Mouse (Mus musculus) neural tube, embryonic 11.5 days (tissue): ENCODE measurements at regions not wholly inside any gene's neighbourhood (a gene's known extent, or its start where the extent isn't known, plus 50 kb on each side); places are given as distances from the start of the nearest gene placed in this dataset.

Experiments used
- ATAC-seq: fragments of 200-750 bp; cut with Nextera tagmentation; 2 replicates; pipeline ENCODE4 v1.8.0; 2017; ENCODE audit warnings: moderate number of reproducible peaks, mild to moderate bottlenecking, moderate TSS enrichment, moderate library complexity; ENCODE audit not compliant: insufficient read depth, low FRiP score, low TSS enrichment
- DNase-seq: peaks from one replicate; pipeline ENCODE4 v3.0.0-alpha.2; 2015; ENCODE audit warnings: low spot score
- H3K27ac ChIP-seq: fragments of 300-500 bp; sonication (generic); 2 replicates; pipeline ENCODE4 v1.5.1; 2014; ENCODE audit warnings: low read depth, mild to moderate bottlenecking, low read length
- H3K27me3 ChIP-seq: fragments of 300-500 bp; sonication (generic); 2 replicates; pipeline ENCODE4 v1.6.1; 2014; ENCODE audit warnings: mild to moderate bottlenecking, low read length, mixed read lengths; ENCODE audit not compliant: control insufficient read depth, insufficient read depth
- H3K36me3 ChIP-seq: fragments of 300-500 bp; sonication (generic); 2 replicates; pipeline ENCODE4 v1.6.1; 2014; ENCODE audit warnings: mild to moderate bottlenecking, low read length, moderate library complexity, mixed read lengths; ENCODE audit not compliant: control insufficient read depth, insufficient read depth
- H3K4me1 ChIP-seq: fragments of 300-500 bp; sonication (generic); 2 replicates; pipeline ENCODE4 v1.6.1; 2014; ENCODE audit warnings: low read length, mixed read lengths; ENCODE audit not compliant: control insufficient read depth, insufficient read depth
- H3K4me2 ChIP-seq: fragments of 300-500 bp; sonication (generic); 2 replicates; pipeline ENCODE4 v1.6.1; 2014; ENCODE audit warnings: low read depth, mild to moderate bottlenecking, moderate library complexity
- H3K4me3 ChIP-seq: fragments of 300-500 bp; sonication (generic); 2 replicates; pipeline ENCODE4 v1.5.1; 2014; ENCODE audit warnings: low read depth, low read length
- H3K9ac ChIP-seq: fragments of 300-500 bp; sonication (generic); 2 replicates; pipeline ENCODE4 v1.6.1; 2014; ENCODE audit warnings: mild to moderate bottlenecking, low read length
- H3K9me3 ChIP-seq: fragments of 300-500 bp; sonication (generic); 2 replicates; pipeline ENCODE4 v1.6.1; 2016; ENCODE audit warnings: low read length; ENCODE audit not compliant: control insufficient read depth
- WGBS: fragments of 180-500 bp; shearing (Covaris S2); extraction: QIAGEN DNeasy Blood & Tissue Kit; methylation state at CpG from one replicate; pipeline ENCODE4 v1.1.7; 2014; 5-methylcytosine and 5-hydroxymethylcytosine counted together

- no peaks in the 10 kb centered on the region for H3K9me3 ChIP-seq
- H3K27ac ChIP-seq, result no peak overlapping the region
- no peak overlapping the region for H3K9ac ChIP-seq
- H3K4me3 ChIP-seq, result no peak overlapping the region
- no peak overlapping the region for H3K4me2 ChIP-seq
- 79% methylated on average over 4 of the region's 4 CpGs for WGBS
- H3K36me3 ChIP-seq, result no peaks in the 10 kb centered on the region
- H3K27me3 ChIP-seq, result no peaks in the 10 kb centered on the region
- no peaks in the 10 kb centered on the region for H3K4me1 ChIP-seq
- DNase-seq, result no peak
- no peak for ATAC-seq
Measured at GRCm38 (mm10) chr14:31969531-31969930, 59.3 kb upstream of the Galnt15 start.

DNA sequence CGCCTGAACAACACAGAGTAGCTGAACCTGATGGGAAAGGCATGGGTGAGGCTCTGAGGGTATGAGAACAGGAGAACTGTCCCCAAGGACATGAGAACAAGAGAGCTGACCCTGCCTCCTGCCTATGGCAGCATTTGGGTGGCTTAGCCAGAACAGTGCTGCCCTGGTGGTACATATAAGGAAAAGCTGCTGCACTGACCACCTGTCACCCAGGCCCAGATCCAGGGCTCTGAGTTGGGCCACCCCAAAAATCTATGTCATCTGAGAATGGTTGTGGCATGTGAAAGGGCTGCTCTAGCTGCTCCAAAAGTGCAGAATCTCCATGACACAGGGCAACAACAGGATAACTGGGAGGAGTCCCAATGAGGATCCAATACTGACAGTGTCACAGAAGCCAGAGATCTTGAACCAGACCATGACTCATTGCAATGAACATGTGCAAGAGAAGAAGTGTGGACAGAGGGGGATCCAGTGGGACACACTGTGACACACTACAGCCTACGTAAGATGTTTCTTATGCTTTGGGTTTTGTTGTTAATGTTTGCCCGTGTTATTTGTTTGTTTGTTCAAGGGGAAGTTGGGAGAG lies 58.5 kb upstream of the Galnt15 start:
- Histone ChIP-seq H3K9ac (no peak overlapping the region), H3K27ac (no peak overlapping the region), H3K4me1 (no peaks in the 10 kb centered on the region), H3K27me3 (no peaks in the 10 kb centered on the region), H3K4me2 (no peak overlapping the region), H3K9me3 (no peaks in the 10 kb centered on the region), H3K36me3 (no peaks in the 10 kb centered on the region), H3K4me3 (no peak overlapping the region)
- DNase-seq (no peak), ATAC-seq (no peak)
- 88% methylated on average over 3 of the region's 3 CpGs for WGBS

- Histone ChIP-seq H3K9me3 (no peaks in the 10 kb centered on the region), H3K27me3 (no peaks in the 10 kb centered on the region), H3K4me1 (no peaks in the 10 kb centered on the region), H3K36me3 (no peaks in the 10 kb centered on the region), H3K27ac (no peak overlapping the region), H3K4me2 (no peak overlapping the region), H3K9ac (no peak overlapping the region), H3K4me3 (no peak overlapping the region)
- DNase-seq (no peak), ATAC-seq (no peak)
- 95% methylated on average over 9 of the region's 9 CpGs for WGBS
Measured at GRCm38 (mm10) chr14:31970851-31971250, 57.9 kb upstream of the Galnt15 start.

- H3K4me1 ChIP-seq, result no peaks in the 10 kb centered on the region
- 91% methylated on average over 4 of the region's 4 CpGs for WGBS
- H3K9me3 ChIP-seq, result no peaks in the 10 kb centered on the region
- no peaks in the 10 kb centered on the region for H3K36me3 ChIP-seq
- H3K27ac ChIP-seq, result no peak overlapping the region
- no peak for DNase-seq
- no peak for ATAC-seq
- no peak overlapping the region for H3K9ac ChIP-seq
- no peaks in the 10 kb centered on the region for H3K27me3 ChIP-seq
- H3K4me2 ChIP-seq, result no peak overlapping the region
- H3K4me3 ChIP-seq, result no peak overlapping the region
Measured at GRCm38 (mm10) chr14:31973702-31974101, 55.1 kb upstream of the Galnt15 start.

DNA sequence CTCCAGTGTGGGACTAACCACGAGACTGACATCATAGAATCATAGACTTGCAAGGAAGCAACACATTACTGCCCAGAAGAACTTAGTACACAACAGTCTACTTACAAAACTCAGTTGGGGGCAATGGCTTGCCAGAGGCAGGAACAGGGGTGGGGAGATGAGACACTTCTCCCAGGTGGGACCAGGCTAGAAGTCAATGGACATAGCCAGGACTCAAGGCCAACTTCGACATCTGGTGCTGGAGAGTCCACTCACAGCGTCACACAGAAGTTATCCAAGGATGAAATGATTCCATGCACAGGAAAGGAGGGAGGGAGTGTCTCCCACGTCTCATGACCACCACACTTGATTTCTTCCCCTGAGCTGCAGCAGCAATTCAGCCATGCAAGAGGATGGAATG lies 50.6 kb upstream of the Galnt15 start:
- 79% methylated on average over 4 of the region's 4 CpGs for WGBS
- Histone ChIP-seq H3K27me3 (no peaks in the 10 kb centered on the region), H3K4me3 (no peak overlapping the region), H3K9me3 (no peaks in the 10 kb centered on the region), H3K27ac (no peak overlapping the region), H3K9ac (no peak overlapping the region), H3K4me1 (no peaks in the 10 kb centered on the region), H3K36me3 (no peaks in the 10 kb centered on the region), H3K4me2 (no peak overlapping the region)
- DNase-seq, result no peak
- ATAC-seq, result no peak

DNA sequence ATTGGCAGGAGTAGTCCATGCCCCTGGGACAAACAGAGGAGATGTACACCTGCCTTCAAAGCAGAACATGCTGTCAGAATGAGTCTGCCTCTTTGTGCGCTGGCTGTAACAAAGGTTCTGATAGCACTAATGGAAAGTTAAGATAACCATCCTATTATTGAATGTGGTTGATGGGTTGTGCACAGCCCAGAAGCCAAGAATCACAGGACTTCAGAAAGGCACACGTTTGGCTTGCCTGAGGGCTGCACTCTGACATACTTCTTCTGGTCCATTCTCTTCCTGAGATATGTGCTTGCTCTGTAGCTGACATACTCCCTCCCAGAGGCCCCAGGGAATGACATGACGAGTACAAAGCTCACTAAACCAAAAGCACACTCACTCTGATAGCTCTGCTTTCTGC lies 50.1 kb upstream of the Galnt15 start:
- no peak overlapping the region for H3K4me2 ChIP-seq
- H3K27me3 ChIP-seq, result no peaks in the 10 kb centered on the region
- H3K4me1 ChIP-seq, result no peaks in the 10 kb centered on the region
- no peak overlapping the region for H3K9ac ChIP-seq
- DNase-seq (no peak), ATAC-seq (no peak)
- WGBS, result 78% methylated on average over 3 of the region's 3 CpGs
- H3K36me3 ChIP-seq, result no peaks in the 10 kb centered on the region
- H3K4me3 ChIP-seq, result no peak overlapping the region
- H3K9me3 ChIP-seq, result no peaks in the 10 kb centered on the region
- H3K27ac ChIP-seq, result no peak overlapping the region
